Mouse (Mus musculus) thymus, adult 2 months (tissue): ENCODE data around the gene Aldh1l1.

Experiments
- CTCF ChIP-seq: fragments of 200-500 bp; IDR thresholded peaks from 2 replicates; pipeline ENCODE4 v1.5.1; 2012; ENCODE audit warnings: mild to moderate bottlenecking, control low read depth, low read length, moderate library complexity, borderline replicate concordance; ENCODE audit not compliant: control insufficient read depth, poor library complexity, insufficient read depth; ENCODE audit errors: extremely low read depth
- POLR2A ChIP-seq: fragments of 200-500 bp; IDR thresholded peaks from 2 replicates; pipeline ENCODE4 v1.6.1; 2012; ENCODE audit warnings: mild to moderate bottlenecking, low read length, control low read depth, moderate library complexity; ENCODE audit not compliant: control insufficient read depth, poor library complexity, insufficient read depth; ENCODE audit errors: extremely low read depth

DNA sequence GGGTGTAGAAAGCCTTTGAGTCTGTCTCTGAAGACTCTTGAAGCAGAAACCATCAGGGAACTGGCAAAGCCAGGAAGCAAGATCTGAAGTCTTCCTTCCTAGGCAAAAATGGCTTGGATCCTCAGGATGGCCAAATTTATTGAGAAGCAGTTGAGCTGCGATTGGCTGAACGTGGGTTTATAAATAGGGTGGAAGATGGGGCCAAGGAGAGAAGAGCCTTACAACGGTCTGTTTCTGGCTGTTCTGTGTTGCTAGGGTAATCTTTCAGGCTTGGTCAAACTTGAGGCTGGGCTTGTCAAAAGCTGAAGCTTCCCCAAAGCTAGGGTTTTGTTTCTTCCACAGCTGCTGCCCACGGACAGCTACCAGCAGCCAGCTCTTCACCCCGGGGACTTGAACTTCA lies 1.4 kb upstream of the Aldh1l1 start:
- TF ChIP-seq CTCF (no peak), POLR2A (no peak)
